Mouse (Mus musculus) gastrocnemius, postnatal 25 days (tissue): ENCODE measurements around the gene Dctn2. TPM values are rescaled to one million over a fixed set of nuclear protein-coding genes. Genes with fewer than 3 reads are reported as not detected.
A peak's percentile ranks its signal among the peaks of the same experiment; 100 is the strongest.
"Not testable (repeated sequence)": the region's sequence is repeated elsewhere in the genome, so short reads cannot be mapped to it uniquely, and the experiment has no call there.

Experiments used
- DNase-seq: peaks from one replicate; pipeline ENCODE4 v3.0.0; 2022
- total RNA-seq, 2 experiments: library from RNA; stranded (reverse); gene quantifications; 1 replicate in 1 of 2; 2 replicates in 1 of 2; pipeline ENCODE4 v1.2.3; 2021

Dctn2 gene
- total RNA-seq, 2 experiments from 2014 or later, result 88.3 to 90.8 TPM

GRCm38 (mm10) chr10:127312858-127313257 lies 46.7 kb downstream of the Dctn2 start:
- DNase-seq, result no peak

GRCm38 (mm10) chr10:127313516-127313915 lies 47.3 kb downstream of the Dctn2 start:
- DNase-seq, result not testable (repeated sequence)

GRCm38 (mm10) chr10:127314950-127315349 lies 48.8 kb downstream of the Dctn2 start:
- DNase-seq, result not testable (repeated sequence)

- no peak for DNase-seq
Measured at GRCm38 (mm10) chr10:127317277-127317676, 51.1 kb downstream of the Dctn2 start.

DNA sequence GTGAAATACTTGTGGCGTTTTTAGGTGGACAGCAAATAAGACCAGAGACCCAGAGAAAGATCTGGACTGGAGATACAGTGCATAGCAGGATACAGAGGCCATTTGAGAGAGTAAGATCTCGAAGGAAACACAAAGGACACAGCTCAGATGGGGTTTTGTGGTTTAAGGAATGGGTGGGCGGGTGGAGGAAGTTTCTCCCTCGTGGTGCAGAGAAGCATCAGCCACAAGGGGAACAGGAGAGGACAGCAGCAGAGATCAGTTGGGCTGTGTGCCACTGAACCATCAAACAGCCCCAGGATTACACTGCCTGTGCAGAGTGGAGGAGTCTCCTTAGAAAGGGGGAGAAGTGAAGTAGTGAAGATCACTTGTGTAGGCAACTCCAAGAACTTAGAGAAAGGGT lies 51.8 kb downstream of the Dctn2 start:
- DNase-seq, result no peak

DNA sequence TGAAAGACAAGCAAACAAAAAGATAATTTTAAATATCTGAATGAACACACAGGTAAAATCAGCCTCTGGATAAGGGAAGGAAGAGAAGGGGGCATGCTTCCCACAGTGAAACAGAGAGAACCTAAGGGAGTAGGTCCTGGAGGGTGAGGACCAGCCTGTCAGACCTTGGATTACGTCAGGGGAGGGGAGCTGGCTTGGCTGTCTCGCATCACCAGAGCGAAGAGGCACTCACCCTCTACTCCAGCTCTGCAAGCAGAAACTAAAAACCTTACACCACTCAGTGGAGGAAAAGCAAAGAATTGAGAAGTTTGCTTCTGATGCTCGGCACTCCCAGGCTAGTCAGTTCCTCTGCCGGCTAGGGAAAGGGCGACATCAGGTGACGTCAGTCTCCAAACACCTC lies 53.8 kb downstream of the Dctn2 start:
- DNase-seq, result no peak

DNA sequence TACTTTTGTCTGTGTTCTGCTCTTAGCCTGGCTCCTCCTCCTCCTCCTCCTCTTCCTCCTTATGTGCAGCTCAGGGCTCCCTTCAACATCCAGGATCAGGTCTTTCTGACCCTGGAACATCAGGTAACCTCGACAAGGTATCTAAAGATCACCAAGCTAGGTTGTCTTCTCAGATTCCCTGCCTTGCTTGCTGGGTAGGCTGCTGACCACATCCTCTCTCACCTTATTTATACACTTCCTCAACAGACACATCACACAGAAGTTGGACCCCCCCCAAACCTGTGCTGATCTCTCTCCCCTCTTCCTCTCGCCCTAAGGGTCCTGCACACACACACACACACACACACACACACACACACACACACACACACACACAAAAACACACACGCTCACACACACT lies 55.5 kb downstream of the Dctn2 start, which contains the start of gene Arhgap9:
Arhgap9 (plus strand) TSS at position 344 of the 400 bp plus-strand sequence.
- DNase-seq, result no peak

GRCm38 (mm10) chr10:127322178-127322577 lies 56.0 kb downstream of the Dctn2 start:
- DNase-seq, result no peak

GRCm38 (mm10) chr10:127322669-127323068 lies 56.5 kb downstream of the Dctn2 start:
- no peak for DNase-seq

- DNase-seq, result no peak
Measured at GRCm38 (mm10) chr10:127323131-127323855, 57.1 kb downstream of the Dctn2 start.

DNA sequence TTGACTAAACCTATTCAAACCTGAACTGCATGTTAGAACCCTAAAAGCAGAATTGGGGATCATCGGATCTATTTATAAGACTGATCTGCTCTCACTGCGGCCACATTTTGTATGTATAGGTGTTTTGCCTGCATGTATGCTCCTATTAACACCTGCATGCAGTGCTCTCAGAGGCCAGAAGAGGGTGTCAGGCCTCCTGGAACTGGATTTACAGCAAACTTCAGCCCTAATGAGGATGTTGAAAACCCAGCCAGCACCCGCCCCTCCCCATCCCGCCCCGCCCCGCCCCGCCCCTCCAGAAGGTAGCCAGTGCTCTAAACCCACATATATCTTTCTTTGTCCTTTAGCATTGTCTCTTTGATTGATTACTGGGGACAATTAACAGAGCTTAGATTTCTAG lies 58.3 kb downstream of the Dctn2 start:
- no peak for DNase-seq

DNA sequence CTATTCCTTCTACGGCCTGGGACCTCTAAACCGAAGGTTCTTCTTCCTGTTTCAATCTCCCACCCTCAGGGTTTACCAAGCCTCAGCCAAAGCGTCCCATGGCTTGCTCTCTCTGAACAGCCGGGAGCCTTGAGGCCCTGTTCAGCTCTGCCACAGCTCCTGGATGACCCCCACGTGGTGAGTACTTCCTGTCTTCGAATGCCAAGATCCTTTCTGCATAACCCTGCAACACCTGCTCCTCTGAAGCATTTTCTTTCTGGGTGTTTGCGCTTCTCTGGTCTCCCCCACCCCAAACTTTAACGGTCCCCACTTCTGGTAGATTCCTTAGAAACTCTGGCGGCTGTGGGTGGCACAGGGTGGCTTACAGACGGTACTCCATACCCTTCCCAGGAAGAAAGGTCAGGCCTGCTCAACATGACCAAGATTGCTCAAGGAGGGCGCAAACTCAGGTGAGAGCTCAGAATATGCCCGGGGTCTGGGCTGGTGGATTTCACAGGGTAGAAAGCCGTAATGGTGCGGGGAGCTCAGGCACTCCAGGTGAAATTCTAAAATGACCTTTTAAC lies 59.4 kb downstream of the Dctn2 start:
- no peak for DNase-seq

DNA sequence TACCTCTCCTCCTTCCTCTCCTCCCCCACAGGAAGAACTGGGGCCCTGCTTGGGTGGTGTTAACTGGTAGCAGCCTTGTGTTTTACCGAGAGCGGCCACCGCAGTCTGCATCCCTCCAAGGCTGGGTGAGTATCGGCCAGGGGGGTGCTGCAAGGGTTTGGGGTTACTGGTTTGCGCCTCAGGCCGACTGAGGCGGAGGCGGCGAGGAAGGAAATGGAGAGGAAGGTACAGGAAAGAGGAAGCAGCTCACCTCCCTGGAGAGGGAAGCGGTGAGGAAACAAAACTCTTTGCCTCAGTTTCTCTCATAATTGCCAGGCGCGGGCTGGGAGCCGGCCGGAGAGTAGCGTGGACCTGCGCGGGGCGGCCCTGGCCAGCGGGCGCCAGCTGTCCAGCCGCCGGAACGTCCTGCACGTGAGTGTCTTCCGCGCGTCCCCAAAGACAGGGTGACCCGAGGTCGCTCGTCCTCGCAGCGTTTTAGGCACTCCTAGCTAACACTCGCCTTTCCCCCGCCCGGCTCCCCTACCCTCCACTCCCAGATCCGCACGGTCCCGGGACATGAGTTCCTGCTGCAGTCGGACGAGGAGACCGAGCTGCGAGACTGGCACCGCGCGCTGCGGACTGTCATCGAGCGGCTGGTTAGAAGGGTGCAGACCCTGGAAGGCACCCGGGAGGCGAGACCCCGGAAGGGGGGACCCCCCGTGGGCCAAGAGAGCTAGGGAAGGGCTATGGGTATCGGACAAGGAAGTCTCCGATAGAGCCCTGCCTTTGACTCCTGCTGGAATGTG lies 60.0 kb downstream of the Dctn2 start:
- no peak for DNase-seq

GRCm38 (mm10) chr10:127326828-127327227 lies 60.7 kb downstream of the Dctn2 start:
- peak; percentile 45 for DNase-seq

DNA sequence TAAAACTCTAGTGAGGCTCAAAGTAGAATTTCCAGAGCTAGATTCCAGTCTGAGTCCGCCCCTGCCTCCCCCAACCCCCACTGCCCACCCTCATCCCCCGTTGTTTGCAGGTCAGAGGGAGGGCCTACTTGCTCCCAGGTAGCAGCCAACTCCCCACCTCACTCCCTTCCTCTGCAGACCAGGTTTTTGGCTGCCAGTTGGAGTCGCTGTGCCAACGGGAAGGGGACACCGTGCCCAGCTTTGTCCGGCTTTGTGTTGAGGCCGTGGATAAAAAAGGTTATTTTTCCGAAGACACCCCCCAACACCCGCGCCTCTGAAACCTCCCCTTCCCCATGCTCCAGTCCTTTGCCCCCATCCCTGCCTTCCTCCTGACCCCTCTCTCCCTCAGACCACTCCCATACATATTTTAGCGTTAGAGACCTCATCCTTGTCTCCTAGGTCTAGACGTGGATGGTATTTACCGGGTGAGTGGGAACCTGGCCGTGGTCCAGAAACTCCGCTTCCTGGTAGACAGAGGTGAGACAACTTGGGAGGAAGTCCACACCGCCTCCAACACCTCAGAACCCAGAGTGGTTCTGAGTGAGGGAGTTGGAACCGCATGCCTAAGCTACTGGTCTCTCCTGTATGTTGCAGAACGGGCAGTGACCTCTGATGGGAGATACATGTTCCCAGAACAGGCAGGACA lies 61.4 kb downstream of the Dctn2 start:
- DNase-seq, result no peak

- no peak for DNase-seq
Measured at GRCm38 (mm10) chr10:127330212-127330611, 64.0 kb downstream of the Dctn2 start.

Other genes with a start within 250 kb of the Dctn2 start
- 10 to 100 TPM; 20.9 TPM for gene Tsfm, start 235.5 kb upstream of the Dctn2 start, total RNA-seq
- 1 to 10 TPM; 7.9 to 9.5 TPM for gene Mettl1, start 225.0 kb upstream of the Dctn2 start, total RNA-seq
- gene Eef1akmt3, start 224.9 kb upstream of the Dctn2 start, total RNA-seq, result under 1 TPM; 0.15 to 0.24 TPM
- gene Cyp27b1, start 218.1 kb upstream of the Dctn2 start, total RNA-seq, result under 1 TPM; 0.10 to 0.19 TPM
- under 1 TPM; 0.62 to 0.82 TPM for gene March9, start 206.2 kb upstream of the Dctn2 start, total RNA-seq
- gene Cdk4, start 202.8 kb upstream of the Dctn2 start, total RNA-seq, result 10 to 100 TPM; 43.3 to 46.9 TPM
- 10 to 100 TPM; 24.1 to 28.8 TPM for gene Tspan31, start 196.1 kb upstream of the Dctn2 start, total RNA-seq
- gene Agap2, start 191.1 kb upstream of the Dctn2 start, total RNA-seq, result 1 to 10 TPM; 2.0 to 2.4 TPM
- gene Os9, start 145.2 kb upstream of the Dctn2 start, total RNA-seq, result 10 to 100 TPM; 11.3 to 13.9 TPM
- gene B4galnt1, start 101.1 kb upstream of the Dctn2 start, total RNA-seq, result under 1 TPM; 0.78 to 1.00 TPM
- gene Slc26a10, start 85.7 kb upstream of the Dctn2 start, total RNA-seq, result 1 to 10 TPM; 3.3 to 6.5 TPM
- gene Arhgef25, start 76.3 kb upstream of the Dctn2 start, total RNA-seq, result 1 to 10 TPM; 8.7 to 9.3 TPM
- 10 to 100 TPM; 18.9 to 19.6 TPM for gene Dtx3, start 70.6 kb upstream of the Dctn2 start, total RNA-seq
- 1 to 10 TPM; 4.7 to 6.9 TPM for gene Pip4k2c, start 54.8 kb upstream of the Dctn2 start, total RNA-seq
- gene Kif5a, start 3.0 kb upstream of the Dctn2 start, total RNA-seq, result under 1 TPM; 0.18 to 0.62 TPM
- gene Mbd6, start 22.6 kb downstream of the Dctn2 start, total RNA-seq, result 10 to 100 TPM; 12.7 to 14.3 TPM
- gene Mars, start 45.4 kb downstream of the Dctn2 start, total RNA-seq, result 10 to 100 TPM; 48.3 to 53.5 TPM
- gene Arhgap9, start 55.6 kb downstream of the Dctn2 start, total RNA-seq, result 1 to 10 TPM; 1.4 to 1.7 TPM
- 1 to 10 TPM in 1 of 2 experiments, under 1 TPM in 1; 0.74 to 1.5 TPM for gene Gli1, start 75.6 kb downstream of the Dctn2 start, total RNA-seq
- not detected for gene Inhbe, start 88.0 kb downstream of the Dctn2 start, total RNA-seq
- not detected for gene Inhbc, start 104.1 kb downstream of the Dctn2 start, total RNA-seq
- 100 to 1,000 TPM in 1 of 2 experiments, 10 to 100 TPM in 1; 97.8 to 120 TPM for gene R3hdm2, start 114.0 kb downstream of the Dctn2 start, total RNA-seq
- 100 to 1,000 TPM; 308 to 367 TPM for gene Stac3, start 235.3 kb downstream of the Dctn2 start, total RNA-seq
- gene Ndufa4l2, start 248.6 kb downstream of the Dctn2 start, total RNA-seq, result 10 to 100 TPM; 11.4 to 15.1 TPM